Comparison of ENCODE assay signal across 8 mouse cellular contexts in genomic region chr11:28808685-28809084, GRCm38 (mm10). TPM values are rescaled to one million over a fixed set of nuclear protein-coding genes. Genes with fewer than 3 reads are reported as not detected.
DNase-seq lines count a peak whose midpoint lies in the region; ATAC-seq and TF ChIP-seq lines count a peak whose summit lies in the region.

No protein-coding gene starts in this region.

- TF ChIP-seq RAD21 in MEL (IDR thresholded peaks at IDR 0.05; ENCODE audit: low read depth, low read length) = peak; percentile 68

- H3K4me3 ChIP-seq in hindbrain, embryonic 10.5 days = no peak overlapping the region
- no peak overlapping the region for H3K4me3 ChIP-seq in hindbrain, embryonic 13.5 days
- no peak overlapping the region for H3K4me3 ChIP-seq in MEL (ENCODE audit: control insufficient read depth in 1 of 2, insufficient read depth in 1 of 2, low read depth in 2 of 2, low read length in 2 of 2)
- H3K4me3 ChIP-seq in limb, embryonic 11.5 days (ENCODE audit: low read depth, low read length) = no peak overlapping the region

- ATAC-seq in hindbrain, embryonic 13.5 days (ENCODE audit: low FRiP score) = no peak
- ATAC-seq in limb, embryonic 11.5 days (ENCODE audit: insufficient number of reproducible peaks, low FRiP score, low TSS enrichment, low read depth) = no peak
- no peak for ATAC-seq in activated CD4-positive, CD25-positive, alpha-beta regulatory T cell, adult 4 months

- TF ChIP-seq CTCF in MEL (IDR thresholded peaks at IDR 0.05 in 2 of 3, conservative IDR thresholded peaks at IDR 0.05 in 1 of 3; ENCODE audit: control insufficient read depth in 1 of 3, insufficient read depth in 1 of 3, low read depth in 2 of 3, low read length in 3 of 3, poor library complexity in 1 of 3, severe bottlenecking in 1 of 3) = peak; percentile 32 to 69 (median 46); a peak in 5 of 6 replicates

- peak; percentile 29 for DNase-seq in hindbrain, embryonic 10.5 days (ENCODE audit: low spot score)
- DNase-seq in 3134 (ENCODE audit: extremely low read depth, insufficient read length, low spot score) (peak; percentile 14), MEL (ENCODE audit: low read depth, low spot score) (peak; percentile 61)
- DNase-seq in embryo, embryonic 9.5 days (ENCODE audit: extremely low spot score) = peak; percentile 32
- peak; percentile 56 for DNase-seq in limb, embryonic 11.5 days (ENCODE audit: low spot score)
- DNase-seq in natural killer cell, adult 2 months (ENCODE audit: low spot score in 2 of 2) = no peak

- 65% methylated on average over 3 of the region's 3 CpGs for WGBS in hindbrain, embryonic 10.5 days
- 64% methylated on average over 3 of the region's 3 CpGs for WGBS in hindbrain, embryonic 13.5 days
- 65% methylated on average over 3 of the region's 3 CpGs for WGBS in limb, embryonic 11.5 days

- H3K4me1 ChIP-seq in hindbrain, embryonic 10.5 days (replicated peaks) = no peaks in the 10 kb centered on the region
- no peaks in the 10 kb centered on the region for H3K4me1 ChIP-seq in hindbrain, embryonic 13.5 days (replicated peaks)
- H3K4me1 ChIP-seq in MEL (ENCODE audit: control insufficient read depth in 1 of 2, insufficient read depth in 2 of 2, low read length in 2 of 2) = no peaks in the 10 kb centered on the region
- no peaks in the 10 kb centered on the region for H3K4me1 ChIP-seq in limb, embryonic 11.5 days (ENCODE audit: control insufficient read depth, insufficient read depth, low read length)

- no peaks in the 10 kb centered on the region for H3K27me3 ChIP-seq in hindbrain, embryonic 10.5 days (ENCODE audit: insufficient read depth, poor library complexity, severe bottlenecking)
- H3K27me3 ChIP-seq in hindbrain, embryonic 13.5 days = no peaks in the 10 kb centered on the region
- no peaks in the 10 kb centered on the region for H3K27me3 ChIP-seq in MEL (ENCODE audit: control insufficient read depth in 1 of 2, insufficient read depth in 2 of 2, low read length in 2 of 2)
- H3K27me3 ChIP-seq in limb, embryonic 11.5 days (ENCODE audit: control insufficient read depth, insufficient read depth, low read length) = no peaks in the 10 kb centered on the region

- H3K27ac ChIP-seq in hindbrain, embryonic 10.5 days = no peak overlapping the region
- H3K27ac ChIP-seq in hindbrain, embryonic 13.5 days = no peak overlapping the region
- H3K27ac ChIP-seq in MEL (ENCODE audit: control insufficient read depth, low read depth, low read length) = no peak overlapping the region
- H3K27ac ChIP-seq in limb, embryonic 11.5 days (replicated peaks; ENCODE audit: low read depth, low read length) = no peak overlapping the region

- no peak overlapping the region for H3K9ac ChIP-seq in hindbrain, embryonic 13.5 days
- no peak overlapping the region for H3K9ac ChIP-seq in MEL (ENCODE audit: control insufficient read depth, low read depth, low read length, poor library complexity, severe bottlenecking)
- no peak overlapping the region for H3K9ac ChIP-seq in limb, embryonic 11.5 days (ENCODE audit: low read length)

- no peak for TF ChIP-seq POLR2A in MEL (IDR thresholded peaks at IDR 0.05; ENCODE audit: control insufficient read depth in 1 of 2, insufficient read depth in 1 of 2, low read depth in 1 of 2, low read length in 2 of 2, poor library complexity in 1 of 2)

- H3K4me2 ChIP-seq in hindbrain, embryonic 13.5 days = no peak overlapping the region
- no peak overlapping the region for H3K4me2 ChIP-seq in limb, embryonic 11.5 days (ENCODE audit: low read depth, severe bottlenecking)

- no peak for TF ChIP-seq EP300 in MEL (IDR thresholded peaks at IDR 0.05; ENCODE audit: low read depth in 1 of 2, low read length in 2 of 2)

- H3K36me3 ChIP-seq in hindbrain, embryonic 10.5 days = no peaks in the 10 kb centered on the region
- H3K36me3 ChIP-seq in hindbrain, embryonic 13.5 days = no peaks in the 10 kb centered on the region
- no peaks in the 10 kb centered on the region for H3K36me3 ChIP-seq in MEL (ENCODE audit: control insufficient read depth in 1 of 2, insufficient read depth in 2 of 2, low read length in 2 of 2)
- no peaks in the 10 kb centered on the region for H3K36me3 ChIP-seq in limb, embryonic 11.5 days (ENCODE audit: control insufficient read depth, insufficient read depth, low read length)

- no peaks in the 10 kb centered on the region for H3K9me3 ChIP-seq in hindbrain, embryonic 10.5 days
- no peaks in the 10 kb centered on the region for H3K9me3 ChIP-seq in hindbrain, embryonic 13.5 days
- H3K9me3 ChIP-seq in MEL (replicated peaks; ENCODE audit: insufficient read depth, low read length) = no peaks in the 10 kb centered on the region
- no peaks in the 10 kb centered on the region for H3K9me3 ChIP-seq in limb, embryonic 11.5 days (ENCODE audit: control insufficient read depth, low read length)

- no peaks in the 10 kb centered on the region for H3K79me2 ChIP-seq in MEL (ENCODE audit: control insufficient read depth, insufficient read depth, low read length, poor library complexity)

TF ChIP-seq in MEL, 35 proteins besides CTCF, POLR2A, EP300 and RAD21:
- TF ChIP-seq ZC3H11A (IDR thresholded peaks at IDR 0.05; ENCODE audit: low read depth, low read length) (peak; percentile 40; the same call in 1 of the 2 replicates), HCFC1 (IDR thresholded peaks at IDR 0.05; ENCODE audit: low read depth, low read length) (no peak), SMC3 (IDR thresholded peaks at IDR 0.05; ENCODE audit: low read depth, low read length) (peak; percentile 80), MAX (IDR thresholded peaks at IDR 0.05; ENCODE audit: low read length) (no peak)

RNA-seq across cellular contexts. Expression of gene Efemp1, which starts 44.3 kb away (rescaled TPM):
- polyA plus RNA-seq in hindbrain, embryonic 10.5 days (2016; fragmentation: Nextera tagmentation; extraction: Ambion mirVana) = 7.7 and 8.2 TPM in 2 replicates
- 3.2 and 6.2 TPM in 2 replicates for polyA plus RNA-seq in hindbrain, embryonic 13.5 days (2015; fragmentation: Nextera tagmentation; extraction: Ambion mirVana)
- total RNA-seq in MEL (2012; rRNA removed) = not detected in 2 replicates
- not detected for polyA plus RNA-seq in MEL (2012; ENCODE audit: insufficient read depth in 1 of 2, insufficient read length in 2 of 2, low read depth in 1 of 2, low replicate concordance in 2 of 2, missing spikeins in 1 of 2)
- polyA plus RNA-seq in limb, embryonic 11.5 days (2014; fragmentation: Nextera tagmentation; extraction: Ambion mirVana) = 7.9 and 12.7 TPM in 2 replicates
- not detected for polyA plus RNA-seq in activated CD4-positive, CD25-positive, alpha-beta regulatory T cell, adult 4 months (2017; shearing (Covaris generic))

Comparison
In these comparisons a context has a peak if more than half of its experiments do, and no peak if none do; other contexts are left out.
1. DNase-seq: peak in hindbrain, embryonic 10.5 days (single experiment), 3134 (single experiment), MEL (single experiment), embryo, embryonic 9.5 days (single experiment) and limb, embryonic 11.5 days (single experiment); none in natural killer cell, adult 2 months (0 of 2).